Mouse (Mus musculus) olfactory bulb, adult 2 months (tissue): ENCODE results near the gene Duxbl1.
"Not testable (repeated sequence)": the region's sequence is repeated elsewhere in the genome, so short reads cannot be mapped to it uniquely, and the experiment has no call there.

ENCODE experiments used
- CTCF ChIP-seq: fragments of 200-500 bp; IDR thresholded peaks from 2 replicates; pipeline ENCODE4 v1.5.1; 2012; ENCODE audit warnings: low read depth, mild to moderate bottlenecking, low read length, moderate library complexity; ENCODE audit not compliant: insufficient read depth
- POLR2A ChIP-seq: fragments of 200-500 bp; IDR thresholded peaks from 2 replicates; pipeline ENCODE4 v1.6.1; 2012; ENCODE audit warnings: mild to moderate bottlenecking, low read depth, low read length, moderate library complexity; ENCODE audit not compliant: insufficient read depth

- not testable (repeated sequence) for TF ChIP-seq CTCF, POLR2A
These were observed 47.3 kb downstream of the Duxbl1 start for GRCm38 (mm10) chr14:26025653-26026052.
